In the genomic region with DNA sequence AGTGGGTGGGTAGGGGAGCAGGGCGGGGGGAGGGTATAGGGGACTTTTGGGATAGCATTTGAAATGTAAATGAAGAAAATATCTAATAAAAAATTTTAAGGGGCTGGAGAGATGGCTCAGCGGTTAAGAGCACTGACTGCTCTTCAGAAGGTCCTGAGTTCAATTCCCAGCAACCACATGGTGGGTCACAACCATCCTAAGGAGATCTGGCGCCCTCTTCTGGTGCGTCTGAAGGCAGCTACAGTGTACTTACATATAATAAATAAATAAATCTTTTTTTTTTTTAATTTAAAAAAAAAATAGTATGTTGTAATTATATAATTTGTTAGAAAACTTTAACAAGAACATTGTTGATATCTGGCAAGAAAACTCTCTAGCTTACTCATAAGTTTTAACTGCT, we compare ENCODE assay signal across 7 mouse cellular contexts.
DNase-seq lines count a peak whose midpoint lies in the region; ATAC-seq and TF ChIP-seq lines count a peak whose summit lies in the region.
"Not testable (repeated sequence)": the region's sequence is repeated elsewhere in the genome, so short reads cannot be mapped to it uniquely, and the experiment has no call there.

No protein-coding gene starts in this region.

- H3K9me3 ChIP-seq in CH12.LX (replicated peaks; ENCODE audit: low read length); lung, postnatal 0 days (ENCODE audit: low read length): not testable (repeated sequence)

- not testable (repeated sequence) for TF ChIP-seq EP300 in CH12.LX (IDR thresholded peaks at IDR 0.05; ENCODE audit: low read length); lung, postnatal 0 days (IDR thresholded peaks at IDR 0.05)

- not testable (repeated sequence) for ATAC-seq in lung, postnatal 0 days

- DNase-seq in CH12.LX (ENCODE audit: extremely low read depth) (peak; percentile 37), WW6 (ENCODE audit: low read depth, low spot score) (peak; percentile 4)
- DNase-seq in c-Kit-positive CD71-positive TER-119-negative erythroid progenitor cells, embryonic 14.5 days (ENCODE audit: low read depth), result peak; percentile 38
- peak; percentile 72 for DNase-seq in heart, adult 11 months
- DNase-seq in kidney, postnatal 10 days, result peak; percentile 42
- peak; percentile 12 for DNase-seq in lung, postnatal 0 days (ENCODE audit: low spot score)
- peak; percentile 10 to 18 for DNase-seq in spleen, postnatal 36 days (ENCODE audit: low spot score in 2 of 2)

- dilution Hi-C loops in CH12.LX (cut with MboI; ENCODE audit: extremely low pct_ligation_motif_present, extremely low pct_unique_long_range_greater_than_20kb, low sequenced_read_pairs), result not testable (repeated sequence)

- in situ Hi-C loops in CH12.LX (cut with MboI; ENCODE audit: low pct_ligation_motif_present, low pct_unique_long_range_greater_than_20kb, low sequenced_read_pairs), result not testable (repeated sequence)

- not testable (repeated sequence) for H3K4me3 ChIP-seq in CH12.LX (replicated peaks in 1 of 3; ENCODE audit: low read depth in 2 of 3, low read length in 2 of 3, poor library complexity in 1 of 3); lung, postnatal 0 days (ENCODE audit: low read depth, low read length)

- TF ChIP-seq CTCF in CH12.LX (conservative IDR thresholded peaks at IDR 0.05 in 1 of 2, IDR thresholded peaks at IDR 0.05 in 1 of 2; ENCODE audit: low read depth in 2 of 2, low read length in 2 of 2), result peak in 1 of 2 experiments; percentile 23; a peak in 1 of 4 replicates
- TF ChIP-seq CTCF in lung, postnatal 0 days (IDR thresholded peaks at IDR 0.05), result peak; percentile 44

- H3K79me2 ChIP-seq in CH12.LX (replicated peaks; ENCODE audit: control insufficient read depth, extremely low read depth, insufficient read depth, poor library complexity, severe bottlenecking), result not testable (repeated sequence)

- H3K27ac ChIP-seq in CH12.LX (ENCODE audit: insufficient read depth, low read depth); lung, postnatal 0 days (ENCODE audit: low read length): not testable (repeated sequence)

- not testable (repeated sequence) for H3K9ac ChIP-seq in CH12.LX (ENCODE audit: insufficient read depth, low read depth); lung, postnatal 0 days (replicated peaks; ENCODE audit: low read depth)

- TF ChIP-seq RAD21 in CH12.LX (IDR thresholded peaks at IDR 0.05; ENCODE audit: low read depth, low read length), result not testable (repeated sequence)

- WGBS in lung, postnatal 0 days, result 85% methylated on average over 4 of the region's 4 CpGs

- H3K27me3 ChIP-seq in CH12.LX (replicated peaks); lung, postnatal 0 days (replicated peaks; ENCODE audit: insufficient read depth, low read length): not testable (repeated sequence)

- peaks cover 7 to 36% of the 10 kb centered on the region in 2 experiments for H3K36me3 ChIP-seq in CH12.LX (replicated peaks in 1 of 2; ENCODE audit: control insufficient read depth in 1 of 2, insufficient read depth in 1 of 2, low read length in 1 of 2)
- H3K36me3 ChIP-seq in lung, postnatal 0 days (ENCODE audit: insufficient read depth, low read length), result not testable (repeated sequence)

- TF ChIP-seq POLR2A in CH12.LX (IDR thresholded peaks at IDR 0.05; ENCODE audit: low read depth, low read length), result not testable (repeated sequence)

- H3K4me2 ChIP-seq in CH12.LX (ENCODE audit: insufficient read depth, low read depth, poor library complexity, severe bottlenecking); lung, postnatal 0 days (replicated peaks; ENCODE audit: low read depth, low read length): not testable (repeated sequence)

- H3K4me1 ChIP-seq in CH12.LX (ENCODE audit: control insufficient read depth in 1 of 2, insufficient read depth in 2 of 2), result peaks cover 2 to 37% of the 10 kb centered on the region in 2 experiments; a peak in 3 of 4 replicates
- not testable (repeated sequence) for H3K4me1 ChIP-seq in lung, postnatal 0 days (ENCODE audit: insufficient read depth, low read depth, low read length)

Comparison
In these comparisons a context has a peak if more than half of its experiments do, and no peak if none do; other contexts are left out.
1. DNase-seq: peak in every context shown above with its lines; median percentile 72 in heart, adult 11 months; 42 in kidney, postnatal 10 days; 38 in c-Kit-positive CD71-positive TER-119-negative erythroid progenitor cells, embryonic 14.5 days; 37 in CH12.LX; 14 in spleen, postnatal 36 days; 12 in lung, postnatal 0 days; 4 in WW6.